Mouse (Mus musculus) liver, postnatal 0 days (tissue): ENCODE data around the gene Fgd1.

Experiments used
- CTCF ChIP-seq: sonication (generic); IDR thresholded peaks from 2 replicates; pipeline ENCODE4 v1.5.1; 2016; ENCODE audit warnings: antibody characterized with exemption, low read depth
- EP300 ChIP-seq: IDR thresholded peaks from 2 replicates; pipeline ENCODE4 v1.6.1; 2016; ENCODE audit warnings: antibody characterized with exemption, low read depth, mild to moderate bottlenecking

GRCm38 (mm10) chrX:151055559-151055958 is 9.6 kb downstream of the Fgd1 start:
- no peak for TF ChIP-seq CTCF
- TF ChIP-seq EP300, result no peak
